Mouse (Mus musculus): ENCODE measurements around the gene Spi1.

- TF ChIP-seq POLR2A (IDR thresholded peaks at IDR 0.05; ENCODE audit: low read depth, low read length): no peak
- TF ChIP-seq CTCF (conservative IDR thresholded peaks at IDR 0.05; ENCODE audit: insufficient read depth, insufficient read length, low read depth, low read length): no peak
These were observed 8.6 kb downstream of the Spi1 start for GRCm38 (mm10) chr2:91090827-91091226.
